Mouse (Mus musculus) cerebellum, adult 8-10 months (tissue): Measurements from ENCODE around the gene Mex3d.
"Not testable (repeated sequence)": the region's sequence is repeated elsewhere in the genome, so short reads cannot be mapped to it uniquely, and the experiment has no call there.

ENCODE experiments used
- DNase-seq: peaks from one replicate; pipeline ENCODE4 v3.0.0; 2022

Mex3d gene

GRCm38 (mm10) chr10:80352727-80353126 lies 34.7 kb downstream of the Mex3d start:
- DNase-seq, result no peak

DNA sequence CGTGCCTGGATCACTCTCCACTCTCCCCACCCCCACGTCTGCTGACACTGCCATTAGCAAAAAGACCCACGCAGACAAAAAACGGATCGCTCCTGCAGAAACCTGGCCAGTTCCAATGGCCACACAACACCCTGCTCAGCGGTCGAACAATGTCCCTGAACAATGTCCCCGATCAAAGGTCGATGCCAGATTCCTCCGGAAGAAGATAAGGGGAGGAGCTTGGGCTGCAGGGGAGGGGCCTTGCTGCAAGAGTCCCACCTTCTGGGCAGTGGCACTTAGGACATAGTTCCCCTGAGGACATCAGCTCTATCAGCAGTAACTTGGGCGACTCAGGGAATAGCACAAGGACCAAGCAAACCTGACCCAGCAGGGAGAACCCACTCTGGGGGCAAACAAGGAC lies 35.6 kb downstream of the Mex3d start:
- DNase-seq, result no peak

DNA sequence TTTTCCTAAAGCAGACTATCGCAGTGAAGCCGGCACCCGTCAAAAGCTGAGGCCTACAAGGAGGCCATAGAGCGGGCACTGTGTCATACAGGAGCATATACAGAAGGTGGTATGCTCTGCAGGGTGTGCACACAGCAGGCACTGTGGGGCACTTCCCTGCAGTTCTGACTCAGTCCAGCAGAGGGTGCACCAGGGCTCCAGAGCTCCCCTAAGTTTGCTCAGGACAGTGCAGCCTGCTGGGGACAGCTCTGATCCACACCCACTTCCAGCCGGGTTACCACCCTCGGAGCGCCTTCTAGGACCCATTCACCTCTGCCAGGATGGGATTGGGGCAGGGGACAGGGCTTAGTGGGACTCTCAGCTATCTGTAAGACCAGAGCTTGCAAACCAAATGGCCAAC lies 37.2 kb downstream of the Mex3d start:
- peak; percentile 90 for DNase-seq

GRCm38 (mm10) chr10:80348981-80349380 lies 38.5 kb downstream of the Mex3d start:
- DNase-seq, result no peak

GRCm38 (mm10) chr10:80348244-80348781 lies 39.1 kb downstream of the Mex3d start, which contains the start of gene Adamtsl5:
TSS of gene Adamtsl5 (minus strand) at chr10:80348412.
- DNase-seq, result no peak

- no peak for DNase-seq
Observed at GRCm38 (mm10) chr10:80347514-80347967, 39.9 kb downstream of the Mex3d start.

GRCm38 (mm10) chr10:80345929-80346328 lies 41.5 kb downstream of the Mex3d start:
- not testable (repeated sequence) for DNase-seq

- no peak for DNase-seq
Observed at GRCm38 (mm10) chr10:80345122-80345521, 42.3 kb downstream of the Mex3d start.

DNA sequence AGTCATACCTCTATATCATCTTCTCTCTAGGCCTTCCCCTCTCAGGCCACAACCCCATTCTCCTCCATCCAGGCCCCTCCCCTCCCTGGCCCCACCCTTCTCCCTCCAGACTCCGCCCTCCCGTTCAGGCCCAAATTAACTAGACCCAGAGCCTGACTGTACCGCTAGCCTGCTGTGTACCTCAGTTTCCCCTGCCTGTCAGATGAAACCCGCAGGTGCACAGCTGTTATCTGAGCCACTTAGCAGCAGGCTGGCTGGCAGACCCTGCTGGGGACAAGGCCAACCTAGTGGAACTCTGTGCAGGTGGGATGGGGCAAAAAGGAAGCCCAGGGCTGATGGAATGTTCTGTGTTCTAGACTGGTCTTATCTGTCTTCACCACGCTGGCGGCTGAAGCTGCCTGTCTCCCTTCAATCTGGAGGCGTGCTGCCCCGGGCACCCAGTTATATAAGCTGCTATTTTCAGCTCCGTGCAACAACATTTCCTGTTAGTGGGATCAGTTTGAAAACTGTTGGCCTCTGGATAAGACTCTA lies 43.3 kb downstream of the Mex3d start:
- no peak for DNase-seq

DNA sequence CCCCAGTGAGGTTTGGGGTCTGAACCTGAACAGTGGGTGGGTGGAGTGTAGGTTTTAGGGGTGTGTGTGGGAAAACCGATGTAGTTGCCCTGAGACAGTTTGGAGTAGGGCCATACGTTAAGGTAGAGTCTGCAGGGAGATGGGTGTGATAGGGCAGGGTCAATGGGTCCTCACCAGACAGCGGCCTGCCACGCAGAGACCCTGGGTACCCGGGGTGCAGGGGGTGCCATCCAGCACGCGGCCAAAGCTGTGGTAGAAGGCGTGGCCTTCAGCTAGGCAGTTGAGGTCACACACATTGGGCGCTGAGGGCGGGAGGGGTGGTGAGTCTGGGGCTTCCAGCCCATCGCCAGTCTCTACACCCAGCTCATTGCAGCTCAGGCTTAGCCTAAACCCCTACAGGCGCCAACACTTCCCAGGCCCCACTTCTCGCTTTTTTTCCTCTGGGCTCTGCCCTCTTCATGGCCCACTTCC lies 44.0 kb downstream of the Mex3d start:
- DNase-seq, result no peak

- DNase-seq, result no peak
Observed at GRCm38 (mm10) chr10:80342749-80343424, 44.6 kb downstream of the Mex3d start.

GRCm38 (mm10) chr10:80342305-80342748 lies 45.1 kb downstream of the Mex3d start:
- DNase-seq, result no peak

- no peak for DNase-seq
Observed at GRCm38 (mm10) chr10:80341491-80342304, 45.8 kb downstream of the Mex3d start.

DNA sequence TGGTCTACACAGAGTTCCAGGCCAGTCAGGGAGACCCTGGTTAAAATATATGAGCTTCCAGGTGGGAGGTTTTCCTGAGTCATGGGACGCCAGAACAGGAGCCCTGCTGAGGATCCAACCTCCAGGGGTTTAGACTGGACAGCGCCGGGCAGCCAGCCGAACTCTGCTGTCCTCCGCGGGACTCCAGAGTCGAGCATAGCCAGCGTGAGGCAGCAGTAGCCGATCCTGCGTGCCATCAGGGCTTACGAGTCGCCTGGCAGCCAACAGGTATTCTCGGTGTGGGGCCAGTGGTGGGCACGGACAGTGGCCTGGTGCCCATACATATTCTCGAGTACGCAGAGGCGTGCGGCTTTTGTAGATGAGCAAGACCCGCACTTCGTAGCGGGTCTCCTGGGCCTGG lies 46.4 kb downstream of the Mex3d start:
- no peak for DNase-seq

GRCm38 (mm10) chr10:80339941-80340750 lies 47.3 kb downstream of the Mex3d start:
- DNase-seq, result peak; percentile 87

GRCm38 (mm10) chr10:80336263-80336662 lies 51.2 kb downstream of the Mex3d start:
- DNase-seq, result no peak

- DNase-seq, result no peak
Observed at GRCm38 (mm10) chr10:80332525-80332989, 54.9 kb downstream of the Mex3d start.

DNA sequence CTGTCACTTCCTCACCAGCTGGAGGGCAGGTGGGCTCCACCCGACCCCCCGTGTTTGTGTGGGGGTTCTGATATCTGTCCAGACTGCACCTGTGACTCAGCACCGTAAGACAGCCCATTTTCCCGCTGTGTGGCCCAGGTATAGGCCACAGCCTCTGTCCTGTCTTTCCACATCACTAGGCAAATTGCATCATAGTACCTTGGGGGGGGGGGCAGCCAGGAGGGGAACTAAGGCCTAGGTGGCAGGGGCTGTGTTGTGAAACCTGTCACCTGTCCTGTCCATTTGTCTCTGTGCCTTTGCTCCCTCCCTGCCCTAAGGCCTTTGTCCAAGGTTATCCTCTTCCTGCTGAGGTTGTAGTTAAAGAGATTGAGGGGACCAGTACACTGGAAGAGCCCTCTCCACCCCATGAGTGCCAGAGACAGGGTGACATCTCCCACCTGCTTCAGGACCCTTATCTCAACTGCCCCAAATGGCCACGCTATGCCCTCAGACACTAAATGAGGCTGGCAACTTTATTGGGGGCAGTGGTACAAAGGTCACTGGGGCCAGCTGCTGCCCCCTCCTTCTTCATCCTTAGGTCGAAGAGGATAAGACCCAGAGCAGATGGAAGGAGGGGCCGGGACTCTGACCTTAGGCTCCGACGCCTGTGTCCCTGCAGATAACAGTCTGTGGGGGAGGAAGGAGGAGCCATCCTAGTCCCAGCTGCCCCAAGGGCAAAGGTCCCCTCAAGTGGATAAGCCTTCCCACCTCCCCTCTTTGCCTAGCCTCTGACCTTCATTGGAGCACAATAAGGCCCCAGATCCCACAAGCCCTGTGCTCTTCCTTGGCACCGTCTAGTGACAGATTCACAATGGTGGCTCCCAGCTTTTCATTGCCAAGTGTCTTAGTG lies 55.6 kb downstream of the Mex3d start:
- peak; percentile 61 for DNase-seq

- DNase-seq, result no peak
Observed at GRCm38 (mm10) chr10:80330888-80331287, 56.6 kb downstream of the Mex3d start.
